Mouse (Mus musculus): ENCODE measurements at regions not wholly inside any gene's neighbourhood (a gene's known extent, or its start where the extent isn't known, plus 50 kb on each side); places are given as distances from the start of the nearest gene placed in this dataset.

GRCm38 (mm10) chr1:34740891-34741290 is 102.0 kb downstream of the Fam168b start:
- DNase-seq, result no peak

GRCm38 (mm10) chr1:34742234-34742633 is 100.6 kb downstream of the Fam168b start:
- no peak for DNase-seq

GRCm38 (mm10) chr1:34745881-34746280 is 97.0 kb downstream of the Fam168b start:
- DNase-seq, result no peak

- no peak for DNase-seq
Measured at GRCm38 (mm10) chr1:34749161-34750040, 93.5 kb downstream of the Fam168b start.

- DNase-seq, result no peak
Measured at GRCm38 (mm10) chr1:34750061-34751054, 92.5 kb downstream of the Fam168b start.

- DNase-seq, result no peak
Measured at GRCm38 (mm10) chr1:34751128-34751527, 91.7 kb downstream of the Fam168b start.

- no peak for DNase-seq
Measured at GRCm38 (mm10) chr1:34753581-34753980, 89.3 kb downstream of the Fam168b start.

GRCm38 (mm10) chr1:34760547-34760946 is 82.3 kb downstream of the Fam168b start:
- no peak for DNase-seq

GRCm38 (mm10) chr1:34761436-34761835 is 81.4 kb downstream of the Fam168b start:
- no peak for DNase-seq

- no peak for DNase-seq
Measured at GRCm38 (mm10) chr1:34761870-34762269, 81.0 kb downstream of the Fam168b start.

Data from liver (tissue).